Mouse (Mus musculus): Measurements from ENCODE around the gene Rnf121. TPM values are rescaled to one million over a fixed set of nuclear protein-coding genes. Genes with fewer than 3 reads are reported as not detected.

The Rnf121 gene
- polyA plus RNA-seq (2012; rRNA removed): 44.9 and 79.1 TPM in 2 replicates

DNA sequence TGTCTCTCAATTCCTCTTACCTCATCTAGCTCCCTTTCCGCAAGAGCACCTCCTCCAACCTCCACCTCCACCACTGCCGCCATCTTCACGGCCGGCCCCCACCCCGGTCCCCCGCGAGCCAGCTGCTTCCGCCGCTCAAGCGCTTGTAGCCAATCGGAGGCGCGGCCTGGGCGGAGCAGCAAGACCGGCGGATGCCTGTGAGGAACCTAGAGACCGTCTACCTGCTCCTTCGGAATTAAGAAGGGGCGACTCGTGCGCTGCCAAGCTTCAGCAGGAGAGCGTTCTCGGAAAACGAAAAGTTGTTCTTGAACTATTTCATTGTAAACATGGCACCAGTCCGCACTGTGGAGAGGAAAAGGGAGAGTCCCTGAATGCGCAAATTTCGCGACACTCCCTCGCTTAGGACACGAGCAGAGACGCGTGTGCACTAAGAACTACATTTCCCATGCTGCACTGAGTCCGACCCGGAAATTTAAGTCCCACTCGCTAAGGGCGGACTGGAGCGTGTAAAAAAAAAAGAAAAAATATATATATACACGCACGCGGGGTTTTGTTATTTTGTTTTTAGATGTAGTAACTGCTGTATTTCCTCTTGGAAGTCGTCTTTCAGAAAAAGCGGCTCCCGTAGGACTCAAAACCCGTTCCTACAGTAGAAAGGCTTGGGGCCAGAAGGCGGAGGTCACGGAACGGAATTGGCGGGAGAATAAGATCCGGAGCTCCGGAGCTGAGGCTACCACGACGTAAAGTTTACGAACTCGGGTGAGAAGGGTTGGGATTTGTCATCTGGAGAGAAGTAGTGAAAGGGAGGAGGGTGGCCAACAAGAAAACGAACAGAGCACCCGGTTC is at the start of gene Rnf121, which contains the start of the genes Xndc1 and Xntrpc:
Gene Rnf121 (minus strand): TSS at position 424 of the 846 bp plus-strand sequence.
Gene Xndc1 (plus strand): TSS at position 466 of the 846 bp plus-strand sequence.
Gene Xntrpc (plus strand): TSS at position 668 of the 846 bp plus-strand sequence.

DNA sequence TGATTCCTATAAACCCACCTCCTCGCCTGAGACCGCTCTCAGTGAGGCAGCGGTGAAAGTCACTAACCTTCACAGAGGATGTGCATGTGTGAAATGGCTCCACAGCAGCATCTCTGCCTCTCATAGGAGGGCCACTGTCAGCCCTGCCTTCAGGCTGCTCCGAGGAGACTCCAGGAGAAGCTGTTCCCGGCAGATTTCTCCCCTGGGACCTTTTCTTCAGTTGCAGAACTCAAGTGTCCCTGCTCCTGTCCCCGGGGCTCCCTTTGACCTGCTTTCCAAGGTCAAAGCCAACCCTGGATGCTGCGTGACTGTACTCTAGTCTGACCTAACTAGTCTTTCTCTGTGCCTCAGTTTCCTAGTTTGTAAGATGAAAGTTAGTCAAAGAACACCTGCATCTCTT is 43.9 kb upstream of the Rnf121 start, which contains the start of gene Art5:
Gene Art5 (minus strand): TSS at position 319 of the 400 bp plus-strand sequence.

DNA sequence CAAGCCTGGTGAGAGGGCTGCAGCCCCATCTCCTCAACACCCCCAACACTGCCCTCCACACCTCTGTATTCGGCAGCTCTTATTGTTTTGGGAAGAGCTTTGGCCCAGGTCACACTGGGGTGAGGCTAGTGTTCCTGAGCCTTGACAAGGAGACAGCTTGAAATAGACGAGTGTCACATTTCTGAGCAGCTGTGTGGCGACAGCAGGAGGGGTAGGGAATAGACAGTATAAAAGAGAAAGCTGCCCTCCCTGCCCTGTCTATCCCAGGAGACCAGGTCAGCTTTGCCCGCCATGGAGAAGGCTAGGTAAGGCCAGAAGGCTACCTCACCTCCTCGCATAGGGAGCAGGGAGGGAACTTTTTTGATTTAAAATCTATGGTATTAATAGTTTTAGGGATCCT is 36.2 kb upstream of the Rnf121 start, which contains the start of gene Art1:
Gene Art1 (plus strand): TSS at position 257 of the 400 bp plus-strand sequence.

DNA sequence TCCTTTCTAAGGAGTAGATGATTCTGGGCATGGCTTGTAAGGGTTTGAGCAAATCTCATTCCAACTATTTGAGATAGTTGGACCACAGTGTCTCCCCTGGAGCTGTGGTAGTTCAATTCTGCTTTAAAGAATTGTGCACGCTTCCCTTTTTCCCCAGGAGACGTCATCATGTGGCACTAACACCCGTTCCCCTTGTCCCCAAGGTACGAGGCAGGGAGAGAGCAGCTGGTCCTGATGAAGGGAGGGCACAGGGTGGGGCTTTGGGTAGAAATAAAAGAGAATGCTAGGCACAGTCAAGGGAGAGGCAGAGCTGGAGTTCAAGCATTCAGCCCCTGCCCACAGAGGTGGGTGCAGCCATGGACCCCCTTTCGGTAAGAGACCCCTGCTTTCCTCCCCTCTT is 17.5 kb upstream of the Rnf121 start, which contains the start of gene Trpc2:
Gene Trpc2 (plus strand): TSS at position 301 of the 400 bp plus-strand sequence.

DNA sequence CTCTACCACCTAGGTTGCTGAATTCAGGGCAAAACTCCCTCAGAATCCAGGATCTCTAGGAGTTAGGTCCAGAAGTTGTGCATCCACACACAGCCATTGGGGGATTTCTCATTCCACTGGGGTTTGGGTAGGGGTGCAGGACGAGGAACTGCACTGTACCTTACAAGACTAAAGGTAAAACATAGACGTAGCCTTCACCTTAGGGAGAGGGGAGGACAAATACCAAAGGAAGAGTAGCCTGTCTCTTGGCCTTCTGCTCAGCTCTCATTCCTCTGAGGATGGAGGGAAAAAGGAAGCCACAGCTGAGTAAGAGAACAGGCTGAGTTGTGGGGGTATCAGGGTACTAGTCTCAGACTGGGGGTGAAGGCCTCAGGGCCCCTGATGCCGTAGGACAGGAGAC is 46.7 kb downstream of the Rnf121 start, which contains the start of gene Il18bp:
Gene Il18bp (minus strand): TSS at position 101 of the 400 bp plus-strand sequence.

Other genes starting within 250 kb of the Rnf121 start
- gene Phox2a, start 247.2 kb downstream of the Rnf121 start, polyA plus RNA-seq (2012; rRNA removed): 0.80 and 2.0 TPM in 2 replicates
- 58.7 and 79.0 TPM in 2 replicates for gene Inppl1, start 227.2 kb downstream of the Rnf121 start, polyA plus RNA-seq (2012; rRNA removed)
- gene Folr2, start 208.3 kb downstream of the Rnf121 start, polyA plus RNA-seq (2012; rRNA removed): 2.5 TPM in 2 replicates
- gene Anapc15, start 201.8 kb downstream of the Rnf121 start, polyA plus RNA-seq (2012; rRNA removed): 124 and 143 TPM in 2 replicates
- gene Folr1, start 194.7 kb downstream of the Rnf121 start, polyA plus RNA-seq (2012; rRNA removed): 5.8 and 12.0 TPM in 2 replicates
- 122 and 155 TPM in 2 replicates for gene Lamtor1, start 159.6 kb downstream of the Rnf121 start, polyA plus RNA-seq (2012; rRNA removed)
- 0.12 and 0.41 TPM in 2 replicates for gene Tomt, start 159.1 kb downstream of the Rnf121 start, polyA plus RNA-seq (2012; rRNA removed)
- 5.2 and 8.2 TPM in 2 replicates for gene Lrrc51, start 131.6 kb downstream of the Rnf121 start, polyA plus RNA-seq (2012; rRNA removed)
- gene Numa1, start 131.4 kb downstream of the Rnf121 start, polyA plus RNA-seq (2012; rRNA removed): 99.9 and 104 TPM in 2 replicates
- gene Il18bp, start 46.8 kb downstream of the Rnf121 start, polyA plus RNA-seq (2012; rRNA removed): 10.8 and 15.4 TPM in 2 replicates
- 51.6 and 62.7 TPM in 2 replicates for gene Xndc1, start within 50 bp of the Rnf121 start, polyA plus RNA-seq (2012; rRNA removed)
- gene Xntrpc, start 244 bp upstream of the Rnf121 start, polyA plus RNA-seq (2012; rRNA removed): 7.5 and 11.2 TPM in 2 replicates
- 3.6 TPM in 1 of 2 replicates, not detected in the other for gene Trpc2, start 17.6 kb upstream of the Rnf121 start, polyA plus RNA-seq (2012; rRNA removed)
- gene Art1, start 36.3 kb upstream of the Rnf121 start, polyA plus RNA-seq (2012; rRNA removed): 0.67 and 3.5 TPM in 2 replicates
- gene Art5, start 44.0 kb upstream of the Rnf121 start, polyA plus RNA-seq (2012; rRNA removed): 0.79 and 2.5 TPM in 2 replicates
- gene Chrna10, start 51.4 kb upstream of the Rnf121 start, polyA plus RNA-seq (2012; rRNA removed): 0.02 TPM in 1 of 2 replicates, not detected in the other
- 20.1 and 32.4 TPM in 2 replicates for gene Nup98, start 144.7 kb upstream of the Rnf121 start, polyA plus RNA-seq (2012; rRNA removed)
- gene Pgap2, start 144.7 kb upstream of the Rnf121 start, polyA plus RNA-seq (2012; rRNA removed): 32.6 and 46.9 TPM in 2 replicates
- 16.4 and 28.8 TPM in 2 replicates for gene Rhog, start 190.6 kb upstream of the Rnf121 start, polyA plus RNA-seq (2012; rRNA removed)
- gene Stim1, start 202.3 kb upstream of the Rnf121 start, polyA plus RNA-seq (2012; rRNA removed): 14.3 and 21.1 TPM in 2 replicates